Mouse (Mus musculus) spleen, embryonic (tissue): ENCODE results near the gene Styxl1.

Experiments
- CTCF ChIA-PET: fragments of 350-600 bp; sonication (Branson Sonifier 250); formaldehyde crosslinking; loops from one replicate; lab custom pipeline; 2022; lab: Charles Lee

The Styxl1 gene

GRCm38 (mm10) chr5:135776546-135776945 lies 1.6 kb downstream of the Styxl1 start:
- CTCF ChIA-PET, result no interaction called here

DNA sequence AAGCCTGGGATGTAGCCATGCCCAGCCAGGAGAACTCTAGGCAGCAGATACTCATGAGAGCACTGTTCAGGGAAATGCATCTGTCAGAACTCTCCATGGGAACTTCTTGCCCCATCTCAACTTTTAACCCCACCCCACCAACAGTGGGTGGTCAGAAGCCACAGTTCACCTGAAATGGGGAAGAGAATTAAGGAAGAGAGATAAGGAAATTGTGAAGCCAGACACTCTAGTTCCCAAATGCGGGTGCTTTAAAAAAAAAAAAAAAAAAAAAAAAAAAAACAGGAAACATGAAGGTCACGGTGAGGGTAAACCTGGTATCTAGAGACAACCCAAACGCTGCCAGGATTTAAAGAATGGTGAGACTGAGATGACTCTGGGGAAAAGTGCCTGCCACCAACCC lies 5.7 kb downstream of the Styxl1 start:
- CTCF ChIA-PET, result no interaction called here

DNA sequence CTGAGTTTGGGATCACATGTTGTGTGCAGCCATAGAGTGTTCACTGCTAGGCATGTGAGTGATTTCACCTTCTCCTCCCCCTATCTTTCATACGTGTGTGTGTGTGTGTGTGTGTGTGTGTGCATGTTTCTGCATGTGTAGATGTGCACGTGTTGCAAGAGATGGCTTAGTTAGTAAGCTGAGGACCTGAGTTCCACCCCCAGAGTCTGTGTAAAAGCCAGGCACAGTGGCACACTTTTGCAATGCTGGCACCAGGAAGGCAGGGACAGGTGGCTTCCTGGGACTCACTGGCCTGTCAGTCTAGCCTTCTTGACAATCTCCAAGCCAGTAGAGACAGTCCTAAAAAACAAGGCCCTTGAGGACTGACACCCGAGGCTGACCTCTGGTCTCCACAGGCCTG lies 13.2 kb downstream of the Styxl1 start:
- CTCF ChIA-PET, result no interaction called here

DNA sequence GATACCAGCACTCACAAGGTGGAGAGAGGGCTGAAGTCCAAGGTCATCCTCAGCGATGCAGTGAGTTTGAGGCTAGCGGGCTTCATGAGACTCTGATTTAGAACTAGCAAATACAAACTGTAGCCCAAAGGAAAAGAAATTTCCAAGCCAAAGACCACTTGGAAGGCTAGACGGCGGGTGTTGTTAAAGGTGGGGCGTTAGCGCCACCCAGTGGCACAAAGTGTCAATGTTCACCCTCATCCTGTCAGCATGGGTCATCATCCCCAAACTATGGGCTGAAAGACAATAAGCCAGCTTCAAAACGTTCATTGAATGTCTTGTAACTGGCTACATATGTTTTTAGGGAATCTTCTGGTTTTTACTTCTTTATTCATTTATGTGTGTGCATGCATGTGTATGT lies 14.7 kb downstream of the Styxl1 start:
- CTCF ChIA-PET, result interaction anchor here (1.3 to 1.4 kb wide), 2 partner anchors 19 to 147 kb away, joined by 3 to 4 read pairs; partner anchors contain the start of gene Tmem120a

DNA sequence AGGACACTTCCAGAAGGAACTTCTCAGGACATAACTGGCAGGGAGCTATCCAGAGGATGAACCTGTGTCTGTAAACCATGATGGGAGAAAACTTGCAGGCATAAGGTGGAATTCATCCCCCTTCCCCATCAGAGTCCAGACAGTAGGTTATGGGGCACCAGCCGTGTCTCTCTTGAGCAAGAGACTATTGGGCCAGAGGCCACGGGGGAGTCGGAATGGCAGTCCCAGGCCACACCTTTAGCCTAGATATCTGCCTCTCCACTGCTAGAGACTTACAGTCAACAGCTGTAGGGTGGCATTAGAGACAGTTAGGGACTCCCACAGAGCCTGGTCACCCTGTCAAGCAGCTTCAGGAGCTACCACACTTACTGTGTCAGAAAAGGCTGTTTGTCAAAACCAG lies 16.3 kb downstream of the Styxl1 start:
- CTCF ChIA-PET, result no interaction called here

- CTCF ChIA-PET, result no interaction called here
Measured at GRCm38 (mm10) chr5:135751595-135751994, 26.6 kb downstream of the Styxl1 start.

DNA sequence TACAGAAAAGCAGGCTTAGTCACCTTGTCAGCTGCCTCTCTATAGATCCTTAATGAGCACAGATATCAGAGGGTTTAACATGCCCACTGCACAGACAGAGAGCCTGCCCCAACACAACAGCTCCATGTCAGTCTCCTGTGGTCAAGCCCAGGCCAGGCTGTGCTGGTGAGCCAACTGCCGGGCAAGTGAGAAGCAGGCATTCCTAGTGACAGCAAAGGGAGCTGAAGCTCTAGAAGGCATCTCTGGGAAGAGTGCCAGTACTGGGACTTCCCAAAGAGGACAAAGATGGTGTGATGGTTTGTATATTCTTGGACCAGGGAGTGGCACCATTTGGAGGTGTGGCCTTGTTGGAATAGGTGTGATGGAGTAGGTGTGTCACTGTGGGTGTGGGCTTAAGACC lies 27.1 kb downstream of the Styxl1 start:
- CTCF ChIA-PET, result no interaction called here

DNA sequence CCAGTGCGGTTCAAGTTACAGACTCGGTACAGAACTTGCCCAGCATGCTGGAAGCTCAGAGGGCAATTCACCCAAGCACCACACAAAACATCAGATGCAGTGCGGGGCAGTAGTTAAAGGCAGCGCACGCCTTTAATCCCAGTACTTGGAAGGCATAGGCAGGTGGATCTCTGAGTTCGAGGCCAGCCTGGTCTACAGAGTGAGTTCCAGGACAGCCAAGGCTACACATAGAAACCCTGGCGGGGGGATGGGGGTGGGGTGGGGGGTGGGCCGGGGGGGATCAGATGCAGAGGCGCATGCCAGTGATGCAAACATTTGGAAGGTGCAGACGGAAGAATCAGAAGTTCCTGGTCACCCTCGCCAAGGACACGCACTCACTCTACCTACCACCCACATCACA lies 33.4 kb downstream of the Styxl1 start:
- CTCF ChIA-PET, result interaction anchor here (0.5 to 0.6 kb wide), 2 partner anchors 168 to 556 kb away, joined by 3 to 5 read pairs; no protein-coding TSS in a partner anchor

- CTCF ChIA-PET, result interaction anchor here (0.6 to 0.7 kb wide), 3 partner anchors 19 to 167 kb away, joined by 3 read pairs; no protein-coding TSS in a partner anchor
Measured at GRCm38 (mm10) chr5:135743741-135744609, 34.2 kb downstream of the Styxl1 start, which contains the start of gene Tmem120a. Gene Tmem120a, minus strand, starts transcription at chr5:135744448.

DNA sequence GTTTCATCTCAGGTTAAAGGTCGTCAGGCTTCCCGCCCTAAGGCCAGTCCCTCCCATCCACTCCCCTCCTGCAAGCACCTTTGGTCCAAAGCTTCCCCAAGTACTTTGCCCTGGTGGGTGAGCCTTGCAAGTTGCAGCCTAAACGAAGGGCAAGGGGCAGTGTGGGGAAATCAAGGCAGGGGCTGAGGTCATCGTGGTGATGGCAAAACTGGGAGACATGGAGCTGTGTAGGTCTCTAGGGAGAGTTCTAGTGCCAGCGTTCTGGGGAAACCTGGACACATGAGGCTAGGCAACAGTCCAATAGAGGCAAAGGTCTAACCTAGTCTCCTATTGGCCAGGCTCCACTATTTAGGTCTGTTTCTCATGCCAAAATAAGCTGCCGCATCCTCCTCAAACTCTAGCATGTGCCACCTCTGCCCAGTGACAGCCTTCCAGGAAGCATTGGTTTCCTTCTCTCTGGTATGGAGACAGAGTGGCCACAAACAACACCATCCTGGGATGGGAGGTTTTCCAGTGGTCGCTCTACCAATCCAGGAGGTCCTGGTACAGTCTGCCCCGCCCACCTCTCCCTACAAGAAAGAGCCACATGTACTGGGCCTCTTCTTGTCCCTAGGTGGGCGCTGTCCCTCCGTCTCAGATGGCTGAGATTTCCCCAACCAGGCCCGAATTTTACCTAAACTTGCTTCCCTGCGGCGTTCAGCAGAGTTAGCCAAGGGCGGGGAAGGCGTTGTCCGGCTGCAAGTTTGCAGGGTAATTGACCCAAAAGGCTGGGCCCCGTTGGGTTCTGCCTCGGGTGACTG lies 35.0 kb downstream of the Styxl1 start:
- CTCF ChIA-PET, result no interaction called here

GRCm38 (mm10) chr5:135742156-135742555 lies 36.0 kb downstream of the Styxl1 start:
- CTCF ChIA-PET, result interaction anchor here (0.5 to 0.6 kb wide), 2 partner anchors 22 to 376 kb away, joined by 4 to 5 read pairs; no protein-coding TSS in a partner anchor

DNA sequence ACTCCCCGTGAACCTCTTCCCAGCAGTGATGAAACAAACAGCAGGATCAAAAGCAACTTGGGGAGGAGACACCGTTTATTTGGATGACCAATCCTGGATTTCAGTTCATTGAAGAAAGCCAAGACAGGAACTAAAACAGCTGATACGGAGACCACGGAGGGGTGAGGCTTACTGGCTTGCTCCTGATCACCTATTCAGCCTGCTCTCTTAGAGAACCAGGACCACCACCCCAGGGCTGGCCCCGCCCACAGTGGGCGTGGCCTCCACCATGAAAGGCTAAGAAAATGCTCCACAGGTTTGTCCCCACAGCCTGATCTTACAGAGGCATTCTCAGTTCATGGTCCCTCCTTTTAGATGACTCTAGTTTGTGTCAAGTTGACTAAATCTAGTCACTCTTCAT lies 39.9 kb downstream of the Styxl1 start:
- CTCF ChIA-PET, result no interaction called here

DNA sequence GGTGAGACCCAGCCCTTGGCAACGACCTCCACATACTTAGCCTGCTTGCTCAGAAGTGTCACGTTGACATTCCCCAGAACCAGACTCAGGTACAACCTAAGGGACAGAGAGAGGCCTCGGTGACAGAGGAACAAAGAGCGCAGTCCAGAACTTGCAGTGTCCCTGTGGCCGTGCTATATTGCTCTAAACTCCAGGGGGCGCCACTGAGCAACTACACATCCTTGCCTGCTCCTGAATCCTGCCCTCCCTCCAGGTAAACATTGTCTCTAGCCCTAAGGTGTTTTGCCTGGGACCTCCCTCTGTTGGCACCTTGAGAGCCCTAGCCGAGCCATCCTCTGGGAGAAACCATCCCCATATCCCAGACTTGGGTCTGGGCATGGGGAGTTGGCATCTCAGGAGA lies 41.0 kb downstream of the Styxl1 start:
- CTCF ChIA-PET, result no interaction called here

DNA sequence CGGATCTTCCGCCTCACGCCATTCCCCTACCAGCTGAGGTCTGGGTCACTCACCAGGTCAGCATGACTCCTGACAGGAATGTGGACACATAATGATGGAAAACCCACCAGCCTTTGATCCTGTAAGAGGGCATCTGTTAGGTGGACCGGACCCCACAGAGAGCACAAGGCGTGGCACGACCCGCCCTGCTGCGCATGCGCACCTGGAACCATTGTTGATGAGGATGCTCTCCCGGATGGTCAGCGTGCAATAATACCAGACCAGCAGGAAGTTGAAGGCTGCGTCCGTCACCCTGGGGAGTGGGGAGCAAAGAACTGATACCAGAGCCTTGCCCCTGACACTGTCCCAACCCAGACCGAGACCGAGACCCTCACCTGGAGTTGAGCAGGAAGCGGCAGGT lies 41.6 kb downstream of the Styxl1 start:
- CTCF ChIA-PET, result interaction anchor here (0.6 kb wide), 1 partner anchor 618 kb away, joined by 18 read pairs; no protein-coding TSS in a partner anchor

GRCm38 (mm10) chr5:135735741-135736140 lies 42.4 kb downstream of the Styxl1 start:
- CTCF ChIA-PET, result no interaction called here

GRCm38 (mm10) chr5:135734057-135734680 lies 44.0 kb downstream of the Styxl1 start:
- CTCF ChIA-PET, result no interaction called here

- CTCF ChIA-PET, result no interaction called here
Measured at GRCm38 (mm10) chr5:135733071-135733470, 45.1 kb downstream of the Styxl1 start.

- CTCF ChIA-PET, result no interaction called here
Measured at GRCm38 (mm10) chr5:135731322-135731721, 46.9 kb downstream of the Styxl1 start.

DNA sequence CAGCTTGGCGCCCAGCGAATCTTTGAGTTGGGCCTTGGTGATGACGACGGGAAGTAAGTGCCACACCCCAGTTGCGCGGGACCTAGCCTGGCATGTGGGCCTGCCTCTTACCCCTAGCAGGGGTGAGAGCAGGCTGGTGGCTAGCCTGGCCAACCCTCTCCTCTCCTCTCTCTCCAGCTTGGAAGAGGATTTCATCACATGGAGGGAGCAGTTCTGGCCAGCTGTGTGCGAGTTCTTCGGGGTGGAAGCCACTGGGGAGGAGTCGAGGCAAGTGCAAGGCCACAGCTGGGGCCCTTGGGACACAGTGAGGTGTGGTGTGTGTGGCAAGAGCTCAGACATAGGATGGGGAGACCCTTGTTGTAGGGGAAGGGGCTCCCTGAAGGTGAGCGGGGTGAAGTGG lies 47.3 kb downstream of the Styxl1 start:
- CTCF ChIA-PET, result no interaction called here

DNA sequence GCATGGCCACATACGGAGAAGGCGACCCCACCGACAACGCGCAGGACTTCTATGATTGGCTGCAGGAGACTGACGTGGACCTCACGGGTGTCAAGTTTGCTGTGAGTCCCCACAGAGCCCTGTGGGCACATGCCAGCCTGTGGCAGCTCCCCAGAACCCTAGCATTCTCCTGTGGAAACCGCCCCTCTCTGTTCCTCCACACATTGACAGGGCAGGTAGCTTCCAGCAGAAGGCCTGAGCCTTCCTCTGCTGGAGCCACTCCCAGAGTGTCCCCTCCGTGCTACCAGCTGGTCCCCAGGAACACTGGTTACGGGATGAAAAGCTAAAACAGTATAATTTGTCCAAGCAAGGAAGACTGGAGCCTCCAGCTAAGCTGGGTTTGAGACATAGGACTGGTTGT lies 47.9 kb downstream of the Styxl1 start:
- CTCF ChIA-PET, result no interaction called here

DNA sequence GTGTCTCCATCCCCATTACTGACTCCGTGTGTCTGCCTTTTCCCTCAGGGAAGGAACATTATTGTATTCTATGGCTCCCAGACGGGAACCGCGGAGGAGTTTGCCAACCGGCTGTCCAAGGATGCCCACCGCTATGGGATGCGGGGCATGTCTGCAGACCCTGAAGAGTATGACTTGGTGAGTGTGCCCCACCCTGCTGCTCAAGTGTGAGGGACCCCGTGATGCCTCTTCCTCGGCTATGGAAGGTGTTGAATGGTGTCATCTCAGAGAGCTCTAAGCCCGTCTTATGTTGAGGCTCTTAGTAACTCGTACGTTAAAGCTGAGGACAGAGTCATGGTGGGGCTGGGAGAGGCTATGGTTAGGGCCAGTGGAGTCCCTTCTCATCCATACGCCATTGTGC lies 48.8 kb downstream of the Styxl1 start:
- CTCF ChIA-PET, result interaction anchor here (0.5 kb wide), 1 partner anchor 372 kb away, joined by 11 read pairs; no protein-coding TSS in a partner anchor

DNA sequence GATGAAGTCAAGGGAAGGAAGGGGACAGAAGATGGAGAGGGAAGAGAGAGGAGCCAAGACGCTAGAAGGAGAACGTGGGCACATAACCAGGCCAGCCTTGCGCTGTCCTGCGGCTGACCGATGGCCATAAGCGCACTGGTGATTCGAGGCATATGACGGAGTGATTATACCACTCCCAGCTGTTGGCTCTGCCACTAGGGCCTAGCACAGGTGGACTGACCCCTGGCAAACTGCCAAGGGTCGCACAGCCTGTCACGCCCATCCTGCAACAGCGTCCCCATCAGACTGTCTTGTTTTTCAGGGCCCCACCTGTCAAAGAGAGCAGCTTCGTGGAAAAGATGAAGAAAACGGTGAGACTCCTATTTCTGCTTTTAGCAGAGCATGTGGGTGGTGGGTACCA lies 49.8 kb downstream of the Styxl1 start:
- CTCF ChIA-PET, result no interaction called here
